Mouse (Mus musculus) MEL (cell line): ENCODE results near the gene Ankrd28.

Experiments
- GABPA ChIP-seq: IDR thresholded peaks from 2 replicates; pipeline ENCODE4 v1.6.1; 2012; ENCODE audit warnings: low read depth, mild to moderate bottlenecking, inconsistent platforms, low read length, improper control_type of control experiment, moderate library complexity
- HCFC1 ChIP-seq: IDR thresholded peaks from 2 replicates; pipeline ENCODE4 v1.6.1; 2012; ENCODE audit warnings: low read depth, mild to moderate bottlenecking, inconsistent platforms, low read length, improper control_type of control experiment, moderate library complexity
- MAX ChIP-seq: IDR thresholded peaks from 2 replicates; pipeline ENCODE4 v1.6.1; 2011; ENCODE audit warnings: low read length, improper control_type of control experiment
- ZC3H11A ChIP-seq: IDR thresholded peaks from 2 replicates; pipeline ENCODE4 v1.6.1; 2012; ENCODE audit warnings: low read depth, mild to moderate bottlenecking, inconsistent platforms, low read length, improper control_type of control experiment

- TF ChIP-seq HCFC1 (no peak), MAX (peak; percentile 33; the same call in 1 of the 2 replicates), GABPA (no peak), ZC3H11A (peak; percentile 95)
These were observed 173.4 kb downstream of the Ankrd28 start for GRCm38 (mm10) chr14:31656857-31657645.
